Mouse (Mus musculus) monocyte, adult 5-6 weeks (primary cell): ENCODE data around the gene Stam2. TPM values are rescaled to one million over a fixed set of nuclear protein-coding genes. Genes with fewer than 3 reads are reported as not detected.

Experiments used
- ATAC-seq: fragments of 153-309, 156-312 bp; replicated peaks from 2 replicates; pipeline ENCODE4 v1.8.0; 2017; ENCODE audit warnings: mild to moderate bottlenecking; ENCODE audit not compliant: low TSS enrichment, insufficient number of reproducible peaks, severe bottlenecking, poor library complexity, low FRiP score
- total RNA-seq: library from RNA; stranded (forward); fragments of 200-1000, 200-491, 200-594 nt; gene quantifications from 3 replicates; pipeline ENCODE4 v1.2.3, GENCODE M21; 2017

The Stam2 gene
- total RNA-seq, 1 experiment from 2014 or later, result 28.8 TPM

GRCm38 (mm10) chr2:52733659-52734058, 8.4 kb downstream of the Stam2 start:
- no peak for ATAC-seq

- no peak for ATAC-seq
These were observed 9.5 kb downstream of the Stam2 start for GRCm38 (mm10) chr2:52732611-52733010.

- ATAC-seq, result no peak
These were observed 10.1 kb downstream of the Stam2 start for GRCm38 (mm10) chr2:52732001-52732400.

- no peak for ATAC-seq
These were observed 11.2 kb downstream of the Stam2 start for GRCm38 (mm10) chr2:52730891-52731290.

- ATAC-seq, result no peak
These were observed 21.7 kb downstream of the Stam2 start for GRCm38 (mm10) chr2:52720231-52721025.

GRCm38 (mm10) chr2:52717076-52717475, 25.0 kb downstream of the Stam2 start:
- no peak for ATAC-seq

- no peak for ATAC-seq
These were observed 26.5 kb downstream of the Stam2 start for GRCm38 (mm10) chr2:52715538-52715937.

- ATAC-seq, result no peak
These were observed 28.0 kb downstream of the Stam2 start for GRCm38 (mm10) chr2:52714111-52714510.

GRCm38 (mm10) chr2:52710804-52711203, 31.3 kb downstream of the Stam2 start:
- ATAC-seq, result no peak

- ATAC-seq, result no peak
These were observed 32.7 kb downstream of the Stam2 start for GRCm38 (mm10) chr2:52709417-52709816.

GRCm38 (mm10) chr2:52701368-52702036, 40.6 kb downstream of the Stam2 start:
- no peak for ATAC-seq

GRCm38 (mm10) chr2:52700352-52700751, 41.7 kb downstream of the Stam2 start:
- no peak for ATAC-seq

- no peak for ATAC-seq
These were observed 47.5 kb downstream of the Stam2 start for GRCm38 (mm10) chr2:52694604-52695003.

- ATAC-seq, result no peak
These were observed 50.3 kb downstream of the Stam2 start for GRCm38 (mm10) chr2:52691745-52692144.

GRCm38 (mm10) chr2:52686601-52687000, 55.5 kb downstream of the Stam2 start:
- no peak for ATAC-seq

- ATAC-seq, result no peak
These were observed 64.5 kb downstream of the Stam2 start for GRCm38 (mm10) chr2:52677589-52677988.

GRCm38 (mm10) chr2:52676913-52677303, 65.2 kb downstream of the Stam2 start:
- no peak for ATAC-seq

- ATAC-seq, result no peak
These were observed 65.8 kb downstream of the Stam2 start, which contains the start of gene Cacnb4 for GRCm38 (mm10) chr2:52676023-52676912. Gene Cacnb4 (minus strand): TSS chr2:52676831.

- no peak for ATAC-seq
These were observed 66.6 kb downstream of the Stam2 start for GRCm38 (mm10) chr2:52675278-52675987.
